Mouse (Mus musculus): ENCODE data around the gene AC109138.7.

AC109138.7 gene

DNA sequence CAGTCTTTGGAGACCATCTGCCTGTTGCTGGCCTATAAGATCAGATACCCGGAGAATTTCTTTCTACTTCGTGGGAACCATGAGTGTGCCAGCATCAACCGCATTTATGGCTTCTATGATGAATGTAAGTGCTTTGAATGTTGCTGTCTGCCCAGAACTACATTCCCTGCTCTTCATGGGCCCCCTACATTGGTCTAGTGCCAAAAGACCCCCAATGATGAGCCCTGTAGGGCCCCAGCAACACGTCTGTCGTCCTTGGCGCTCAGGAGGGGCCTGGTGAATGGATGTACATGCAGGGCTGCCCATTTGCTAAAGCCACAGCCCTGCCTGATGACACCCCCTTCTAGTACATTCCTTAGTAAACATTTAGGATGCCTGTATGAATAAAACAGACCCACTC, 21.0 kb upstream of the AC109138.7 start:
- DNase-seq (ENCODE audit: low spot score), result no peak

DNA sequence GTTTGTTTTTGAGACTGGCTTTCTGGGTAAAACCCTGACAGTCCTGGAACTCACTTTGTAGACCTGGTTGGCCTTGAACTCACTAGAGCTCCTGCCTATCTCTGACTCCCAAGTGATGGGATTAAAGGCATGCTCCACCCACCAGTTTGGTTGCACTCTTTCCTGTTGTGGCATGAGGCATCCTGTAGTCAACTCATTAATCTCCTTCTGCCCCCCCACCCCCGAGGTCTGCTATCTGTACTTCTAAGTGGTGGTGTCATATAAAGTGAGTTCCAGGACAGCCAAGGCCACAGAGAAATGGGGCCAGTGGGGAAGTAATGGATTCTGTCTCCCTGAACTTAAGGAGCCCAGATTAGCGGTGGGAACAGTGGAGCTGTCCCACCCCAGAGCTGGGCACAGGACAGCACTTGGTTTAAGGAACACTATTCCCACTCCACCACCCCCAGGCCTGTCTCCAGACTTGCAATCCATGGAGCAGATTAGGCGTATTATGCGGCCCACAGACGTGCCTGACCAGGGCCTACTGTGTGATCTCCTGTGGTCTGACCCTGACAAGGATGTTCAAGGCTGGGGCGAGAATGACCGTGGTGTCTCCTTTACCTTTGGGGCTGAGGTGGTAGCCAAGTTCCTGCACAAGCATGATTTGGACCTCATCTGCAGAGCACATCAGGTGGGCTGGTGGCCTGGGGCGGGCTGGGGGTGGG, 20.0 kb upstream of the AC109138.7 start:
- DNase-seq (ENCODE audit: low spot score), result no peak

DNA sequence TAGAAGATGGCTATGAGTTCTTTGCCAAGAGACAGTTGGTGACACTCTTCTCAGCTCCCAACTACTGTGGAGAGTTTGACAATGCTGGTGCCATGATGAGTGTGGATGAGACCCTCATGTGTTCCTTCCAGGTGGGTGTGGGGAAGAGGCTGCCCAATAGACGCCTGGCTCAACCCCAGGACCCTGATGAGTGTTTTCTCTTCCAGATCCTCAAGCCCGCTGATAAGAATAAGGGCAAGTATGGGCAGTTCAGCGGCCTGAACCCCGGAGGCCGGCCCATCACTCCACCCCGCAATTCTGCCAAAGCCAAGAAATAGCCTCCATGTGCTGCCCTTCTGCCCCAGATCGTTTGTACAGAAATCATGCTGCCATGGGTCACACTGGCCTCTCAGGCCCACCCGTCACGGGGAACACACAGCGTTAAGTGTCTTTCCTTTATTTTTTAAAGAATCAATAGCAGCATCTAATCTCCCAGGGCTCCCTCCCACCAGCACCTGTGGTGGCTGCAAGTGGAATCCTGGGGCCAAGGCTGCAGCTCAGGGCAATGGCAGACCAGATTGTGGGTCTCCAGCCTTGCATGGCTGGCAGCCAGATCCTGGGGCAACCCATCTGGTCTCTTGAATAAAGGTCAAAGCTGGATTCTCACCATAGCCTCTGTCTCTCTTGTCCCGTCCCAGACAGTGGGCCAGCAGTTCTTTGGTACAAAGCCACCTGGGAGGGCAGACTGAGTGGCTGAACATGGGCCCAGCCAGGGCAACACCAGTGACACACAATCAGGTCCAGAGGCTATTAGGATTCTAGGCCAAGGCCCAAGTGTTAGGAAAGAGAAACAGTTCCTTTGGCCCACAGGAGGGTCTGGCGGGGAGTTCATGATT, 19.1 kb upstream of the AC109138.7 start:
- DNase-seq (ENCODE audit: low spot score), result peak; percentile 85

DNA sequence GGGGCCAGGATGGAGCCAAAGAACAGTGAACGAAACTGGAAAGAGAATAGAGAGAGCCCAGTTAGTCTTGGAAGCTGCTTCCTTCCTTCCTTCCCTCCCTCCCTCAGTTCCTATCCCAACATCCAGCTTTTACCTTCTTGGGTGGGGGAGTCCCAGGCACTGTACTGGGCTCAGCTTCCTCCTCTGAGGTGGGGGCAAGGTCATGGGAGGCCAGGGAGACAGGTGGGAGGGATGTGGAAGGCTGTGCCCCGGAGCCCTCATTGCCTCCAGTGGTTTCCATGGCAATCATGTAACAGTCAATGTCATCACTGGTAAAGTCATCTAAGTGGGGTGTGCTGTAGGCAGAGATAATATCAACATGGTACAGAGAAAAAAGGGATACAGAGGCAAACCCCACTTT, 18.1 kb upstream of the AC109138.7 start:
- no peak for DNase-seq (ENCODE audit: low spot score)

- peak; percentile 63 for DNase-seq (ENCODE audit: low spot score)
These were observed 17.6 kb upstream of the AC109138.7 start for GRCm38 (mm10) chr19:4196548-4196947.

DNA sequence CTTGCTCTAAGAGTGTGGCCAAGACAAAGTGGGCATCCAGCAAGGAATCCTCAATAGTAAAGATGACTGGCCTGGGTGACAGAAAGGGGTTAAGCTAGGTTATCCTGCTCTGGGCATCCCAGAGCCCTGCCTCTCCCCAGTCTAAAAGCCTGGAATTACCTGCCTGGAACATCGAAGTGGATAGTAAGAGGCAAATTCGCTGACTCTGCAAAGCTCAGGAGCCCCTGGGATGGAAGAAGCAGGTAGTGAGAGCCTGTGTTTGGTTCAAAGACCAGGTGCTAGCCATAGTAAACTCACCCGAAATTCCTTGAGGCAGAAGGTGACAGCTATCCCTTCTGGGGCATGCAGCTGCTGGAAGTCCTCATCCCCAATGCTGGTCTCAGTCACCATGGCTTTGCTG, 17.0 kb upstream of the AC109138.7 start:
- no peak for DNase-seq (ENCODE audit: low spot score)

DNA sequence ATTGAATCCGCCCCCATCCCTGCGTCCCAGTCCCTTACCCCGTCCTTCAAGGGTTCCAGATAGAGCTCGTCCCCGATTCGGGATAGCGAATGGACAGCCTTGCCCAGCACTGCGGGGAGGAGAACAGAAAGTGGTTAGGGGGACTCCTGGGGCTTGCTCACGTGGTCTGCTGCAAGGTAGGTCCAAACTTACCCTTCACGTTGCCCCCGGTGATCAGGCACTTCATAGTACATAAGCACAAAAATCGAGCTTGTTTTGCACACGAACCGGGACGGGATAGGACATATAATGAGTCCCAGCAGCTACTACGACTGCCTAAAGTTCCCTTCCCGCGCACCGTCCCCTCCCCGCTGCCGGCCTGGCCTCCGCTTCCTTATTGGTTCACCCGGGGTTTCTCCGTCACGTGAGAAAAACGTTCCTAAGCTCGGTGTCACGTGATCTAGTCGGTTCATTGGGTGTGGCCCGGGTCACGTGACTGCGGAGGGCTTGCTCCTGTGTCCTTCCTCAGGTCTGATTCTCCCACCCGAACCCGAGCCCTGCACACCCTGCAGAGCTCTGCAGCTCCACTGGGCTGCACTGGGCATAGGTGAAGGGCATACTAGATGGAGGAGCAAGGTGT, 12.8 kb upstream of the AC109138.7 start, which contains the start of gene Rad9a:
TSS of gene Rad9a (minus strand) at position 372 of the 619 bp plus-strand sequence.
- peak; percentile 98 for DNase-seq (ENCODE audit: low spot score)

DNA sequence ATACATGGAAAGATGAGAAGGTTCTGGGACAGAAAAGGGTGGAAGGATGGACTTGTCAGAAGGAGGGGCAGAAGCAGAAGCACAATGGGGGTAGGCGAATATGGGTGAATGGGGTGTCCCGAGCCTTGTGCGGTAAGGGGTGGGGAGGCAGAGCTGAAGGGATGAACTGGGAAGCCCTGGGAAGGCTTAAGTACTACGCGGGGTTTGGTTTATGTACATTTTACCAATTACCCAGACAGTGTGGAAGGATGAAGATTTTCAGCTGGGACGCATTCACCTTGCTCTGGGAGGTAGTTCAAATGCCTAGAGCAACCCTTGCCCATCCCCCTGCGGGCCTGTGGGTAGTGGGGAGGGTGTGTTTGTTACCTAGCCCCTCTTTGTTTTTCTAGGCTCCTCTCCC, 12.0 kb upstream of the AC109138.7 start:
- DNase-seq (ENCODE audit: low spot score), result no peak

DNA sequence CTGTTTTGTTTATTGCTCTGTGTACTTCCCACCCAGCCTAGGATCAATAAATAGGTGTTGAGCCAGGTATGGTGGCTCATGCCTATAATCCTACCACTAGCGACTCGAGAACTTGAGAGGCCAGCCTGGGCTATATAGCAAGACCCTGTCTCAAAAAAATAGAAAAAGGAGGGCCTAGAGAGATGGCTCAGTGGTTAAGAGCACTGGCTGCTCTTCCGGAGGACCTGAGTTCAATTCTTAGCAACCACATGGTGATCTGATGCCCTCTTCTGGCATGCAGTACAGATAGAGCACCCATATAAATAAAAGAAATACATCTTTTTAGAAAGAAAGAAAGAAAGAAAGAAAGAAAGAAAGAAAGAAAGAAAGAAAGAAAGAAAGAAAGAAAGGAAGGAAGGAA, 11.0 kb upstream of the AC109138.7 start:
- no peak for DNase-seq (ENCODE audit: low spot score)

DNA sequence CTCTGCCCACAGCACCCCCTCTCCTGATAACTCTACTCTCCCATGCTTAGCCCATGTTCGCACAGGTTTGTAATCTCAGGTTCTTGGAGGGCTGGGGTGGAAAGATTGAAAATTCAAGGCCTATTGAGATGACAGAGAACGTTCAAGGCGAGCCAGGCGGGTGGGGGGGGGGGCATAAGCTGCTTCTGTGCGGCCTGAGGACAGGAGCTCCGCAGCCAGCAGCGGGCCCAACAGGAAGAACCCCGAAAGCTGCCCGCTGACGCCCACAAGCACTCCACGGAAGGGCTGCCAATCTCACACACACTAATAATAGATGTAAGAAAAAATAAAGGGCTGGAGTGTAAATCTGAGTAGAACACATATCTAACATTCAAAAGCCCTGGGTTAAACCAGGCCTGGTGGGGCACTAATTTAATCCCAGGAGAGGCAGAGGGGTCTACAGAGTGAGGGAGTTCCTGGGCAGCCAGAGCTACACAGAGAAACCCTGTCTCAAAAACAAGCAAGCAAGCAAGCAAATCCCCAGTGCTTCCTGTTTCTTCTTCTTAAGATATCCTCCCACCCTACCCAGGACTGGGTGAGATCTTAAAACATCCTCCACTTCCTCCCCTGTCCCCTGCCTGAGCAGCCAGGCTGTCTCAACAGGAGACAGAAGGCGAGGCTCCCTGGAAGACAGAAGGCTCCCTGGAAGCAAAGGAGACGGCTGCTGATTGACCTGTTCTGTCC, 10.4 kb upstream of the AC109138.7 start:
- no peak for DNase-seq (ENCODE audit: low spot score)

DNA sequence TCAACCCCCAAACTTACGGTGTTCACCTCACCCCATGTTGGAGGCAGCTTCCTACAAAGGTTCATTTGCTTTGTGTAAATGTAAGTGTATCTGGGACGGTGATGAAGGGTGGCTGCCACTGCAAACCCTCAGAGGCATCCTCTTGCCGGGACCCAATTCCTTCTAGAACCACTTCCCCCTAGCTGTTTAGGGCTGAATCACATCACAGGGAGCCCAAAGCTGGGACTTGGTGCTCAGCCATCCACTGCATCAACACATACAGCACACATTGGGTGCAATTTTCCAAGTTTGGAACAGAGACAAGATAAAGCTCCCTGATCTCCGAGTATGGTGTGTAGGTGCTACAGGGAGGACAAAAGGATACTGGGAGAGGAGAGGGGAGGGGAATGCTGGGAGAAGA, 9.3 kb upstream of the AC109138.7 start:
- no peak for DNase-seq (ENCODE audit: low spot score)

GRCm38 (mm10) chr19:4206971-4207370, 7.2 kb upstream of the AC109138.7 start:
- DNase-seq (ENCODE audit: low spot score), result peak; percentile 90

- no peak for DNase-seq (ENCODE audit: low spot score)
These were observed 5.6 kb upstream of the AC109138.7 start for GRCm38 (mm10) chr19:4208563-4208962.

DNA sequence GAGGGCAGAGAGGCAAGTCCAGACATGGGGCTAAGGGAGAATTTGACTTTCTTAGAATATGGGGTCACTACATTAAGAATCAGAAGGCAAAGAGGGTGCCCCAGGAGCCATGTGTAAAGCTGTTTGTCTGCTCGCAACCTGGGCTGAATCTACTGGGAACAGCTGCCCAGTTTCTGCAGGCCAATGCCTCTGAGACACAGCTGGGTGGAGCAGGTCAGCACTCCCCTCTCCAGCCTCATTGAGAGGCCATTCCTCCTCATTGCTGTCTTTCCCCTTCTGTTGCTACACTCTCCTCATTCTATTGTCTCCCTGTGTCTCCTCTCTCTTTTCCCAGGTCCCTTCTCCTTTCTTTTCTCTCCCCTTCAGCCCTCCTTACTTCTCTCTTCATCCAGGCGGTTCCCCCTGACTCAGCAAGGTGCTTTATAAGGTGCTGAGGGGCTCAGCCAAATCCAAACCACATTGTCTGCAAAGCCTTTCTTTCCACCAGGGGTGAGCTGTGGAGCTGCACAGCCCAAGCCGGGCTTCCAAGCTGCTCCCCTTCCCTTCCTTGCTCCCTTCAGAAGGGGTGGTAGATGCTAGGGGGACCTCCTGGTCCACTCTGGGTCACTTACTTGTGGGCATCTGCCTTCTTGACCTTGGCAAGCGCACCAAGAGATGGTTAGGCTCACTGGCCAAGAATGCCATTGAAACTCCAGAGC, 2.1 kb upstream of the AC109138.7 start:
- DNase-seq (ENCODE audit: low spot score), result peak; percentile 50

DNA sequence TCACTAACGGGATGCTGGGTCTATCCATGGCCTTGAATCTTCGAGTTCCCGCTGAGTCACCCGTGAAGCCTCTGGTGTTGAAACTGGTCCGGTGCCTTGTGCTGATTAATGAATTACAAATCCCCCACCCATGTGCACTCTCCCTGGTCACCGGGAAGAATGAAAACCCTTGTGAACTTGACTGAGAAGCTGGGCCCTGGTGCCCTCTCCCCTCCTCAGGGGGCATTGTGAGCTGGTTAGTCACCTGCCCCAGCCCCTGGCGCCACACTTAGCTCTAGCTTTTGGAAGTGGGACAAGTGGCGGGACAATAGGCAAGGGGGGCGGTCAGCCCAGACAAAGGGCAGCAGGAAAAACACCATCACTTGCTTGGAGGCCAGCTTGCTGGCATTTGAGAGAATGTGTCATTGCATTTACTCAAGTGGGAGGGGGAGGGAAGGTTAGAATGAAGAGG, 608 bp upstream of the AC109138.7 start:
- peak; percentile 78 for DNase-seq (ENCODE audit: low spot score)

DNA sequence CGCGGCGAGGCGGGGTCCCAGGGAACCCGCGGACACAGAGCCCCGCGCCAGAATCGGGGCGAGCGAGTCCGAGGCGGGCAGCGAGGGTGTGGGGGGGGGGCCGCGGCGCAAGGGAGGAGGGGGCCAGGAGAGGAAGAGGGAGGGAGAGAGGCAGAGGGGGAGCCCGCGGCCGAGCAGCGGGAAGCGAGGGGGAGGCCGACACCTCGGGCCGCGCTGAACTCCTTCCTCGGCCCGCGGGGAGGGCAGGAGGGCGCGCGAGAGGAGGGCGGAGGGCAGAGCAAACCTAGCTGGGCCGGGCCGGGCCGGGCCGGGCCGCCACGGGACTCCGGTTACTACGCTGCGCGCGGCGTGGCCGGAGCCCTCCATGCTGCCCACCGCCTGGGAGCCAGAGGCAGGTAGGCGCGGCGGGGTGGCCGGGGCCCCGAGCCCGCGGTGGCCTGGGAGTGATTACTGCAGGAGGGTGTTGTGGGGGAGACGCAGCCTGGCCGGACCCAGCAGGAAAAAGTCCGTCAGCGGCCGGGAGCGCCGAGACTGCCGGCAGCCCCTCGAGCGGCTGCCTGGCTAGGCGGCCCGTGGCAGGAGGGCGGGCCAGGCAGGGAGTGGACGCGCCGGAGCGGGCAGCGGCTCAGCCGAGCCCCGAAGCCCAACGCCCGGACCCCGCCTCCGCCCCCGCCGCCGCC, 754 bp downstream of the AC109138.7 start:
- DNase-seq (ENCODE audit: low spot score), result peak; percentile 51

DNA sequence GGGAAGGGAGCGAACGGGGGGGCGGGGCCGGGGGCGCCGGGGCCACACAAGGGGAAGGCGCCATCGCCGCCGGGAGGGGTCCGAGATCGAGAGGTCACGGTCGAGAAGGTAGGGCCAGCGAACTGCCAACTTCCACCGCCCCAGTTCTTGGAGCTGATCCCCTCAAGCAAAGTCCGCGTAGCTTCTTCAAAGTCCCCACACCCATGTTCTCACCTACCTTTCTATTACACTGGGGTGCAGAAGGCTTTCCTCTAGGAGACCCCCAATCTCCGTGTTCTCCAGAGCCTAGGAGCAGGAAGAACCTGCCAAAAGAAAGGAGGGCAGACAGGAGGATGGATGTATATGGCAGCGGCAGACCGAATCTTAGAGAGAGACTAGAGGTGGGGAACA, 1.3 kb downstream of the AC109138.7 start:
- DNase-seq (ENCODE audit: low spot score), result peak; percentile 50

GRCm38 (mm10) chr19:4216041-4216685, 2.0 kb downstream of the AC109138.7 start:
- peak; percentile 84 for DNase-seq (ENCODE audit: low spot score)

DNA sequence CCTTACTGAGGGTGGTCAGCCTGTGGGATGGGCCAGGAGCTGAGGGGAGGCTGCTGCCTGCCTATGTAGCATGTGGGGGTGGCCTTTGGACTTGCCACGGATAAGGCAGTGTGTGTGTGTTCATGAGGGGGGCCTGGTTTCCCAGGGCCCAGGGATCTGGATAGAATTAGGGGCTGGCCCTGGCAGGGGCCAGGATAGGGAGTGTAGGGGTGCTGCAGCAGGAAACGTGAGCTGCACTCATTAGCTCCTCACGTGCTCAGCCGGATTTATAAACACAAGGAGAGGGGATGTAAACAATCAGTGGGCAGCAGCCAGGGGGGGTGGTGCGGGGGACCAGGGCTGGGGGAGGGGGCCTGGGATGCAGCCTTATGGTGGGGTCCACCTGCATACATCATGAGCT, 3.0 kb downstream of the AC109138.7 start:
- DNase-seq (ENCODE audit: low spot score), result no peak

DNA sequence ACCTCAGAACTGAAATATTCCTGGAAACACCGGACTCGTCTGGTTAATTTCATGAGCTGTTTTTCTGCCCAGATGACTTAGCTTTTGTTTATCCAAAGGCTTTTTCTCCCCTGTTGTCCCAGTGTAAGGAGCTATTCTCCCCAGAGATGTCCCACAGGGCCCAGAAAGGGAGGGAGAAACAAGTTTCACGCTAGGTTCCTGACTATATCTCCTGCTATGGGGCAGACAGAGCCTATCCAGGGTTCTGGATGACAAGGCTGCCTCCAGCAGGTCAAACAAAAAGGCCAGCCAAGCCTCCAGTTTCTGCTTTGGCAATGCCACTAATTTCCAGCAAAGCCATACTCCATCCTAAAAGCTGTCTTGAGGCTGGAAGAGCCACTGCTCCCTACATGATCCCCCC, 3.7 kb downstream of the AC109138.7 start:
- DNase-seq (ENCODE audit: low spot score), result peak; percentile 50
